In genomic region chr1:105989640-105989984, GRCm38 (mm10) we compare ENCODE assay signal across 8 mouse cellular contexts. TPM values are rescaled to one million over a fixed set of nuclear protein-coding genes. Genes with fewer than 3 reads are reported as not detected.
DNase-seq lines count a peak whose midpoint lies in the region; ATAC-seq and TF ChIP-seq lines count a peak whose summit lies in the region.

No protein-coding gene starts in this region.

- peak overlapping the region; percentile 96 for H3K27ac ChIP-seq in heart, embryonic 13.5 days (replicated peaks)
- H3K27ac ChIP-seq in heart, postnatal 0 days (ENCODE audit: low read depth): peak overlapping the region; percentile 97
- H3K27ac ChIP-seq in macrophage: peak overlapping the region; percentile 96

- no peak for TF ChIP-seq CTCF in heart, postnatal 0 days (IDR thresholded peaks at IDR 0.05; ENCODE audit: low read depth)

- 2% methylated on average over 13 of the region's 13 CpGs for WGBS in heart, embryonic 13.5 days
- under 1% methylated on average over 13 of the region's 13 CpGs for WGBS in heart, postnatal 0 days
- 0% methylated on average over 13 of the region's 13 CpGs for WGBS in macrophage (ENCODE audit: missing documents)

- TF ChIP-seq EP300 in heart, postnatal 0 days (IDR thresholded peaks at IDR 0.05; ENCODE audit: low read depth): no peak

- H3K4me1 ChIP-seq in heart, embryonic 13.5 days: peaks cover 48% of the 10 kb centered on the region
- H3K4me1 ChIP-seq in heart, postnatal 0 days (ENCODE audit: control insufficient read depth, insufficient read depth): peaks cover 31% of the 10 kb centered on the region

- no peaks in the 10 kb centered on the region for H3K9me3 ChIP-seq in heart, embryonic 13.5 days
- H3K9me3 ChIP-seq in heart, postnatal 0 days (replicated peaks; ENCODE audit: control insufficient read depth, low read length): no peaks in the 10 kb centered on the region

- H3K4me2 ChIP-seq in heart, embryonic 13.5 days: peak overlapping the region; percentile 98
- peak overlapping the region; percentile 72 for H3K4me2 ChIP-seq in heart, postnatal 0 days (ENCODE audit: low read depth, low read length)

- DNase-seq in heart, postnatal 10 days: no peak
- DNase-seq in MN1 (ENCODE audit: low spot score): peak; percentile 47
- no peak for DNase-seq in heart, postnatal 0 days (ENCODE audit: low spot score)
- DNase-seq in layer of hippocampus, adult 11-12 months (ENCODE audit: low spot score): no peak
- DNase-seq in left cerebral cortex, postnatal 4 days: no peak
- no peak for DNase-seq in ovary, adult 18-20 months (ENCODE audit: low spot score)

- ATAC-seq in heart, embryonic 13.5 days (ENCODE audit: extremely low read depth, insufficient number of reproducible peaks, low FRiP score, low TSS enrichment): no peak
- no peak for ATAC-seq in heart, postnatal 0 days (ENCODE audit: insufficient read depth, low read depth)

- intact Hi-C loops in heart, postnatal 10 days (cut with DNase I): no loop called here
- intact Hi-C loops in left cerebral cortex, postnatal 4 days (cut with DNase I): no loop called here

- no peaks in the 10 kb centered on the region for H3K36me3 ChIP-seq in heart, embryonic 13.5 days
- H3K36me3 ChIP-seq in heart, postnatal 0 days (replicated peaks; ENCODE audit: control insufficient read depth, insufficient read depth, low read length): no peaks in the 10 kb centered on the region
- no peaks in the 10 kb centered on the region for H3K36me3 ChIP-seq in macrophage (ENCODE audit: inconsistent target)

- peak overlapping the region; percentile 93 for H3K4me3 ChIP-seq in heart, embryonic 13.5 days
- H3K4me3 ChIP-seq in heart, postnatal 0 days (ENCODE audit: low read depth, low read length): peak overlapping the region; percentile 97
- H3K4me3 ChIP-seq in macrophage (ENCODE audit: inconsistent target): peak overlapping the region; percentile 97

- peak overlapping the region; percentile 93 for H3K9ac ChIP-seq in heart, embryonic 13.5 days
- peak overlapping the region; percentile 87 for H3K9ac ChIP-seq in heart, postnatal 0 days (replicated peaks; ENCODE audit: low read depth, low read length)

- H3K79me2 ChIP-seq in macrophage (ENCODE audit: inconsistent target): peaks cover 86% of the 10 kb centered on the region

- no peaks in the 10 kb centered on the region for H3K27me3 ChIP-seq in heart, embryonic 13.5 days (replicated peaks)
- no peaks in the 10 kb centered on the region for H3K27me3 ChIP-seq in heart, postnatal 0 days (ENCODE audit: control insufficient read depth, insufficient read depth, low read length)

RNA-seq across cellular contexts. Expression of gene Zcchc2, which starts 0.6 kb away (rescaled TPM):
- 1.3 and 1.5 TPM in 2 replicates for polyA plus RNA-seq in heart, embryonic 13.5 days (2015; fragmentation: Nextera tagmentation; extraction: Ambion mirVana)
- total RNA-seq in heart, postnatal 10 days (2021): 1 to 10 TPM; 8.8 to 9.1 TPM
- total RNA-seq in heart, postnatal 0 days (2014; rRNA removed; ENCODE audit: low replicate concordance): 6.6 and 9.5 TPM in 2 replicates
- polyA plus RNA-seq in heart, postnatal 0 days (2015; fragmentation: Nextera tagmentation; extraction: Ambion mirVana): 1.1 TPM in 2 replicates
- total RNA-seq in macrophage (2018; cell fraction: chromatin; rRNA removed): 100 to 1,000 TPM in 9 of 26 experiments, 10 to 100 TPM in 17; 27.4 to 263 (median 93.3) TPM
- total RNA-seq in macrophage (2018; cell fraction: cytosol; rRNA removed): 10 to 100 TPM; 21.1 to 83.6 (median 33.9) TPM
- total RNA-seq in macrophage (2018; cell fraction: nucleus; rRNA removed): 100 to 1,000 TPM in 5 of 26 experiments, 10 to 100 TPM in 21; 25.7 to 238 (median 78.2) TPM
- 21.2 to 22.6 TPM (median 22.2 TPM) in 3 replicates for polyA plus RNA-seq in macrophage (2018)
- 10 to 100 TPM; 22.7 to 24.9 TPM for total RNA-seq in left cerebral cortex, postnatal 4 days (2021)
